Mouse (Mus musculus) C2C12 (cell line): ENCODE data around the gene Ssr4.

Experiments
- CTCF ChIP-seq: IDR thresholded peaks from one replicate; pipeline ENCODE4 v1.5.1; 2011; ENCODE audit not compliant: control insufficient read depth, insufficient read depth, insufficient read length
- FOSL1 ChIP-seq: IDR thresholded peaks from one replicate; pipeline ENCODE4 v1.8.0; 2011; ENCODE audit warnings: mild to moderate bottlenecking, low read length; ENCODE audit not compliant: poor library complexity, insufficient read depth, severe bottlenecking
- MYOG ChIP-seq: IDR thresholded peaks from one replicate; pipeline ENCODE4 v1.6.1; 2011; ENCODE audit not compliant: control insufficient read depth, insufficient read length; ENCODE audit errors: extremely low read depth

DNA sequence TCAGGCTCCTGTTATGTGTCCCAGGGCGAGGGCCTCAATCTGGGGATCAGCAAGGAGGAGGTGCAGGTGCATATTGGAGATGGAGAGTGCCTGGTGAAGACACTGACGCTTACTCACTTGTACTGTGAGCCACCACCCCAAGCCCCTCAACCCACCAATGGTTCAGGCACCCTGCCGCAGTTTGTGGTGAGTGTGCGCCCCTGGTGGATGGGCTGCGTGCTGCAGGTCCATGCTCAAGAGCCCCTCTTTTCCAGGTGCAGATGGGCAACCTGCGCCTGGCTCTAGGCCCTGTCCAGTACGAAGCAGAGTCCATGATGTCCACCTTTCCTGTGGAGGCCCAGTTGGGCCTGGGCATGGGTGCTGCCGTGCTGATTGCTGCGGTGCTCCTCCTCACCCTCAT lies 19.6 kb upstream of the Ssr4 start:
- peak; percentile 11 for TF ChIP-seq CTCF
- TF ChIP-seq FOSL1: no peak
- TF ChIP-seq MYOG: no peak
